Mouse (Mus musculus) midbrain, embryonic 11.5 days (tissue): Measurements from ENCODE around the gene Cdc42bpa. TPM values are rescaled to one million over a fixed set of nuclear protein-coding genes. Genes with fewer than 3 reads are reported as not detected.

Source experiments
- ATAC-seq: fragments of 200-750 bp; cut with Nextera tagmentation; 2 replicates; pipeline ENCODE4 v1.8.0; 2017; ENCODE audit warnings: moderate TSS enrichment, moderate library complexity; ENCODE audit not compliant: low FRiP score
- DNase-seq: peaks from one replicate; pipeline ENCODE4 v3.0.0; 2015; ENCODE audit warnings: low spot score; ENCODE audit errors: missing footprints
- H3K27ac ChIP-seq: fragments of 300-500 bp; sonication (generic); 2 replicates; pipeline ENCODE4 v1.5.1; 2014; ENCODE audit warnings: low read depth, low read length
- H3K27me3 ChIP-seq: fragments of 300-500 bp; sonication (generic); 2 replicates; pipeline ENCODE4 v1.6.1; 2014; ENCODE audit warnings: mild to moderate bottlenecking, low read length, moderate library complexity, mixed read lengths; ENCODE audit not compliant: control insufficient read depth, insufficient read depth
- H3K36me3 ChIP-seq: fragments of 300-500 bp; sonication (generic); 2 replicates; pipeline ENCODE4 v1.6.1; 2014; ENCODE audit warnings: mild to moderate bottlenecking, low read length, moderate library complexity, mixed read lengths; ENCODE audit not compliant: control insufficient read depth, insufficient read depth
- H3K4me1 ChIP-seq: fragments of 300-500 bp; sonication (generic); 2 replicates; pipeline ENCODE4 v1.6.1; 2014; ENCODE audit warnings: low read length; ENCODE audit not compliant: control insufficient read depth, insufficient read depth
- H3K4me2 ChIP-seq: fragments of 300-500 bp; sonication (generic); 2 replicates; pipeline ENCODE4 v1.6.1; 2014; ENCODE audit warnings: mild to moderate bottlenecking, moderate library complexity
- H3K4me3 ChIP-seq: fragments of 300-500 bp; sonication (generic); 2 replicates; pipeline ENCODE4 v1.5.1; 2014; ENCODE audit warnings: low read depth, low read length
- H3K9ac ChIP-seq: fragments of 300-500 bp; sonication (generic); 2 replicates; pipeline ENCODE4 v1.6.1; 2014; ENCODE audit warnings: low read length
- H3K9me3 ChIP-seq: fragments of 300-500 bp; sonication (generic); 2 replicates; pipeline ENCODE4 v1.6.1; 2016; ENCODE audit warnings: low read length; ENCODE audit not compliant: control insufficient read depth
- WGBS: fragments of 180-500 bp; shearing (Covaris S2); extraction: QIAGEN DNeasy Blood & Tissue Kit; methylation state at CpG from one replicate; pipeline ENCODE4 v1.1.7; 2014; 5-methylcytosine and 5-hydroxymethylcytosine counted together
- polyA plus RNA-seq: library from polyadenylated mRNA; unstranded; fragments of >200 nt; fragmentation: Nextera tagmentation; extraction: Ambion mirVana; gene quantifications from 2 replicates; pipeline ENCODE4 v1.2.1, GENCODE M21; 2014

The Cdc42bpa gene
- polyA plus RNA-seq, 1 experiment from 2014 or later, result 12.7 TPM

DNA sequence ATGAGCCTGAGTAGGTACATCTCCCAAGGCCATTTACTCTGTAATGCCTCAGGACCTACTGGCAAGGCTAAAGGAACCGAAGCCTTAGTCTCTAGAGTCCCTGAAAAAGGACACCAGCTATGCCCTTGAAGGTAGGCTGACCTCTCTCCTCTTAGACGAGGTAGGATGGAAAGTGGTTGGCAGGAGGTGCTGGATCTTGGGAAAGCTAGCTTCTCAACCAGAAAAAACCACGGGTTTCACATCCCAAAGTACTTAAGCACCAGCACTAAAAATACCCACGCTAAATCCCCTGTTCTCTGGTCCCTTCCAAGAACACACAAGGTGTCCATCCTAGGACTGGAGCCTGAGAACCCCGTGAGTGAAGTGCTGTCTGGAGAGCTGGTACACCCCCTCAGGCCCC lies 212.7 kb downstream of the Cdc42bpa start:
- no peaks in the 10 kb centered on the region for H3K9me3 ChIP-seq
- ATAC-seq, result no peak
- H3K4me3 ChIP-seq, result no peak overlapping the region
- no peak overlapping the region for H3K27ac ChIP-seq
- no peaks in the 10 kb centered on the region for H3K27me3 ChIP-seq
- WGBS, result 82% methylated on average over 5 of the region's 5 CpGs
- no peaks in the 10 kb centered on the region for H3K4me1 ChIP-seq
- no peak overlapping the region for H3K9ac ChIP-seq
- H3K36me3 ChIP-seq, result no peaks in the 10 kb centered on the region
- no peak overlapping the region for H3K4me2 ChIP-seq
- DNase-seq, result peak; percentile 76

GRCm38 (mm10) chr1:180174718-180175117 lies 214.4 kb downstream of the Cdc42bpa start:
- peak; percentile 10 for DNase-seq
- Histone ChIP-seq H3K9me3 (no peaks in the 10 kb centered on the region), H3K27ac (no peak overlapping the region), H3K4me1 (no peaks in the 10 kb centered on the region), H3K4me3 (no peak overlapping the region), H3K27me3 (no peaks in the 10 kb centered on the region), H3K4me2 (no peak overlapping the region), H3K9ac (no peak overlapping the region), H3K36me3 (no peaks in the 10 kb centered on the region)
- WGBS, result 74% methylated on average over 6 of the region's 6 CpGs
- ATAC-seq, result no peak

DNA sequence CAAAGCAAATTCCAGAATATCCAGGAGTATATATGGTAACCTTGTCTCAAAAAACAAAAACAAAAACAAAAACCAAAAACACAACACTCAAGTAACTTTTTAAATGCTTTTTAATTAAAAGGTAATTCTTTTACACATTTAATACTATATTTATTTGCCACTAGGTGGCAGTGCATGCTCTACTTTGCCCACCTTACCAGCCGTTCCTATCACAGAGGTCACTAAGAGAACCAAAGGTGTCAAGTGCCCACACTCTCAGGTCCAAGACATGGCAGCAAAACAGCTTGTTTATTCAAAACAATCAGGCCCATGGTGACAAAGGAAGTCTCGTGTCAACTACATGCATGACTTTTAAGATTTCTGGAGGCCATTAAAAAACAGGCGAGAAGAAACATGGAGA lies 214.9 kb downstream of the Cdc42bpa start:
- ATAC-seq (no peak), DNase-seq (peak; percentile 88)
- 34% methylated on average over 3 of the region's 3 CpGs for WGBS

DNA sequence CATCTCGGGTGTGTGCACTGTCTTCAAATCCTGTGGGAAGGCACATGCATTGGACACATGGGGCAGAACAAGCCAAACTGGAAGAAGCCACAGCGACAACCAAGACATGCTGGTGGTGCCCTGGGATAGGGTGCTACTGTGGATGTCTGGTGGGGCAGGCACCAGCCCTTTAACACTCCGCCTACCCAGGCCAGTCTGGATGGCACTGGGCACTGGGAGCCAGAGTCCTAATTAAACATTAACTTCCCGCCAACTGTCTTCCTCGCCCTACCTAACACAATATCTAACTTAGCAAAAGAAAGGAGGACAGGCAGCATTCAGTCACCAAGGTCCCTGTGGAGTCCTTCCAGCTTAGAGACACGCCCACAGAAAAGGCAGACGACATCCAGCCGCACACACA lies 215.4 kb downstream of the Cdc42bpa start:
- no peaks in the 10 kb centered on the region for H3K36me3 ChIP-seq
- no peak overlapping the region for H3K9ac ChIP-seq
- H3K4me2 ChIP-seq, result no peak overlapping the region
- DNase-seq (no peak), ATAC-seq (no peak)
- no peaks in the 10 kb centered on the region for H3K27me3 ChIP-seq
- no peak overlapping the region for H3K4me3 ChIP-seq
- H3K27ac ChIP-seq, result no peak overlapping the region
- H3K9me3 ChIP-seq, result no peaks in the 10 kb centered on the region
- WGBS, result 61% methylated on average over 8 of the region's 8 CpGs
- no peaks in the 10 kb centered on the region for H3K4me1 ChIP-seq

More for the DNA sequence above, 214.9 kb downstream of the Cdc42bpa start:
- Histone ChIP-seq H3K4me2 (no peak overlapping the region), H3K27me3 (no peaks in the 10 kb centered on the region), H3K36me3 (no peaks in the 10 kb centered on the region), H3K27ac (no peak overlapping the region), H3K9me3 (no peaks in the 10 kb centered on the region), H3K4me3 (no peak overlapping the region), H3K4me1 (no peaks in the 10 kb centered on the region), H3K9ac (no peak overlapping the region)

GRCm38 (mm10) chr1:180176784-180177183 lies 216.5 kb downstream of the Cdc42bpa start:
- ATAC-seq (no peak), DNase-seq (peak; percentile 49)
- H3K9me3 ChIP-seq, result no peaks in the 10 kb centered on the region
- H3K36me3 ChIP-seq, result no peaks in the 10 kb centered on the region
- H3K4me3 ChIP-seq, result no peak overlapping the region
- 4% methylated on average over 1 of the region's 1 CpGs for WGBS
- no peak overlapping the region for H3K9ac ChIP-seq
- H3K4me1 ChIP-seq, result no peaks in the 10 kb centered on the region
- H3K4me2 ChIP-seq, result no peak overlapping the region
- H3K27ac ChIP-seq, result no peak overlapping the region
- H3K27me3 ChIP-seq, result no peaks in the 10 kb centered on the region

- ATAC-seq, result no peak
Measured at GRCm38 (mm10) chr1:180178340-180178739, 218.1 kb downstream of the Cdc42bpa start.

DNA sequence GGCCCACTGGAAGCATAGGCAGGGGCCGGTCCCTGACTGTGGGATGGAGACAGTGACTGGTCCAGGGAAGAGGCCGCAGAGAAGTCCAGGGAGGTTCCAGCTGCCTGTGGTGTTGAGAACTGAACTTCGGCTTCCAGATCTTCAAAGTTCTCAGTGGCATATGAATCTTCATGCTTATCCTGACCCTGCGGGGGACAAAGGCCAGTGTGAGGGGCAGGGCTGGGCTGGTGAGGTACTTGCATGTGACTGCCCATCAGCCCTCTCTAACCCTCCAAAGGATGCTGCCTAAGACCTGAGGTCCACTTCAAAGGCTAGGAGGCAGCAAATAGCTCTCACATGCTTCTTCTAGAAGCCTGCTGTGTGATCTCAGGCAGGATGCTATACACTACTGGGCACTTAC lies 218.8 kb downstream of the Cdc42bpa start:
- Histone ChIP-seq H3K27ac (no peak overlapping the region), H3K9me3 (no peaks in the 10 kb centered on the region), H3K36me3 (no peaks in the 10 kb centered on the region), H3K27me3 (no peaks in the 10 kb centered on the region), H3K9ac (no peak overlapping the region), H3K4me2 (no peak overlapping the region), H3K4me1 (no peaks in the 10 kb centered on the region), H3K4me3 (no peak overlapping the region)
- ATAC-seq, result no peak
- DNase-seq, result no peak
- WGBS, result 91% methylated on average over 4 of the region's 4 CpGs

More at GRCm38 (mm10) chr1:180178340-180178739, 218.1 kb downstream of the Cdc42bpa start:
- H3K4me2 ChIP-seq, result no peak overlapping the region
- no peaks in the 10 kb centered on the region for H3K27me3 ChIP-seq
- 90% methylated on average over 9 of the region's 9 CpGs for WGBS
- no peak for DNase-seq
- no peak overlapping the region for H3K9ac ChIP-seq
- no peaks in the 10 kb centered on the region for H3K4me1 ChIP-seq
- H3K36me3 ChIP-seq, result no peaks in the 10 kb centered on the region
- H3K27ac ChIP-seq, result no peak overlapping the region
- no peaks in the 10 kb centered on the region for H3K9me3 ChIP-seq
- no peak overlapping the region for H3K4me3 ChIP-seq

GRCm38 (mm10) chr1:180179840-180180239 lies 219.6 kb downstream of the Cdc42bpa start:
- Histone ChIP-seq H3K9ac (no peak overlapping the region), H3K4me1 (no peaks in the 10 kb centered on the region), H3K27ac (no peak overlapping the region), H3K4me3 (no peak overlapping the region), H3K4me2 (no peak overlapping the region), H3K27me3 (no peaks in the 10 kb centered on the region), H3K36me3 (no peaks in the 10 kb centered on the region), H3K9me3 (no peaks in the 10 kb centered on the region)
- ATAC-seq, result no peak
- WGBS, result 84% methylated on average over 2 of the region's 2 CpGs
- no peak for DNase-seq

- no peak overlapping the region for H3K27ac ChIP-seq
- 89% methylated on average over 7 of the region's 7 CpGs for WGBS
- H3K4me3 ChIP-seq, result no peak overlapping the region
- ATAC-seq (no peak), DNase-seq (peak; percentile 61)
- H3K36me3 ChIP-seq, result no peaks in the 10 kb centered on the region
- no peaks in the 10 kb centered on the region for H3K9me3 ChIP-seq
- no peak overlapping the region for H3K9ac ChIP-seq
- H3K4me2 ChIP-seq, result no peak overlapping the region
- H3K27me3 ChIP-seq, result no peaks in the 10 kb centered on the region
- H3K4me1 ChIP-seq, result no peaks in the 10 kb centered on the region
Measured at GRCm38 (mm10) chr1:180181304-180181965, 221.2 kb downstream of the Cdc42bpa start.
